Mouse (Mus musculus) heart, postnatal 0 days (tissue): ENCODE measurements around the gene Tigd2. TPM values are rescaled to one million over a fixed set of nuclear protein-coding genes. Genes with fewer than 3 reads are reported as not detected.

Experiments used
- ATAC-seq: fragments of 200-750 bp; cut with Nextera tagmentation; 2 replicates; pipeline ENCODE4 v1.8.0; 2017; ENCODE audit warnings: low read depth, moderate number of reproducible peaks, moderate library complexity; ENCODE audit not compliant: insufficient read depth
- DNase-seq: peaks from one replicate; pipeline ENCODE4 v3.0.0-alpha.2; 2016; ENCODE audit warnings: low spot score
- H3K27ac ChIP-seq: fragments of 300-500 bp; sonication (generic); 2 replicates; pipeline ENCODE4 v1.5.1; 2014; ENCODE audit warnings: low read depth, mild to moderate bottlenecking
- H3K27me3 ChIP-seq: fragments of 300-500 bp; sonication (generic); 2 replicates; pipeline ENCODE4 v1.6.1; 2014; ENCODE audit warnings: low read length, mixed read lengths; ENCODE audit not compliant: control insufficient read depth, insufficient read depth
- H3K36me3 ChIP-seq: fragments of 300-500 bp; sonication (generic); replicated peaks from 2 replicates; pipeline ENCODE4 v1.6.1; 2014; ENCODE audit warnings: low read length, mixed read lengths; ENCODE audit not compliant: control insufficient read depth, insufficient read depth
- H3K4me1 ChIP-seq: fragments of 300-500 bp; sonication (generic); 2 replicates; pipeline ENCODE4 v1.6.1; 2014; ENCODE audit warnings: antibody characterized with exemption; ENCODE audit not compliant: control insufficient read depth, insufficient read depth
- H3K4me2 ChIP-seq: fragments of 300-500 bp; sonication (generic); 2 replicates; pipeline ENCODE4 v1.6.1; 2014; ENCODE audit warnings: low read depth, mild to moderate bottlenecking, low read length, moderate library complexity
- H3K4me3 ChIP-seq: fragments of 300-500 bp; sonication (generic); 2 replicates; pipeline ENCODE4 v1.5.1; 2014; ENCODE audit warnings: low read depth, low read length
- H3K9ac ChIP-seq: fragments of 300-500 bp; sonication (generic); replicated peaks from 2 replicates; pipeline ENCODE4 v1.6.1; 2014; ENCODE audit warnings: low read depth, low read length, mixed read lengths
- H3K9me3 ChIP-seq: fragments of 300-500 bp; sonication (generic); replicated peaks from 2 replicates; pipeline ENCODE4 v1.6.1; 2016; ENCODE audit warnings: low read length; ENCODE audit not compliant: control insufficient read depth
- CTCF ChIP-seq: IDR thresholded peaks from 2 replicates; pipeline ENCODE4 v1.5.1; 2016; ENCODE audit warnings: antibody characterized with exemption, control low read depth, low read depth
- EP300 ChIP-seq: IDR thresholded peaks from 2 replicates; pipeline ENCODE4 v1.6.1; 2016; ENCODE audit warnings: antibody characterized with exemption, low read depth
- WGBS: fragments of 180-500 bp; shearing (Covaris S2); extraction: QIAGEN DNeasy Blood & Tissue Kit; methylation state at CpG from one replicate; pipeline ENCODE4 v1.1.7; 2014; 5-methylcytosine and 5-hydroxymethylcytosine counted together
- polyA plus RNA-seq: library from polyadenylated mRNA; unstranded; fragments of >200 nt; fragmentation: Nextera tagmentation; extraction: Ambion mirVana; gene quantifications from 2 replicates; pipeline ENCODE4 v1.2.1, GENCODE M21; 2015
- total RNA-seq: library from RNA; depleted of rRNA; stranded (reverse); fragments of >200 nt; gene quantifications from 2 replicates; pipeline ENCODE4 v1.2.3, GENCODE M21; 2014; ENCODE audit warnings: low replicate concordance; rRNA removed

Gene Tigd2
- total and polyA plus RNA-seq, 2 experiments from 2014 or later, result 11.7 to 12.4 TPM

- TF ChIP-seq CTCF, result no peak
- TF ChIP-seq EP300, result no peak
- H3K36me3 ChIP-seq, result no peaks in the 10 kb centered on the region
- H3K27ac ChIP-seq, result no peak overlapping the region
- no peak overlapping the region for H3K4me2 ChIP-seq
- no peak overlapping the region for H3K9ac ChIP-seq
- ATAC-seq (no peak), DNase-seq (no peak)
- 0 out of 2 replicates have a peak, but pooled peaks cover 6% of the 10 kb centered on the region for H3K4me1 ChIP-seq
- WGBS, result 55% methylated on average over 1 of the region's 1 CpGs
- H3K27me3 ChIP-seq, result no peaks in the 10 kb centered on the region
- no peak overlapping the region for H3K4me3 ChIP-seq
- no peaks in the 10 kb centered on the region for H3K9me3 ChIP-seq
These were observed 47.2 kb downstream of the Tigd2 start for GRCm38 (mm10) chr6:59255909-59256308.

Other genes with a start within 250 kb of the Tigd2 start
- gene Fam13a, start 184.3 kb upstream of the Tigd2 start, total RNA-seq, result 3.3 and 12.4 TPM in 2 replicates
- 9.5 and 10.7 TPM in 2 replicates for gene Fam13a, start 184.3 kb upstream of the Tigd2 start, polyA plus RNA-seq
- gene Gprin3, start 217.4 kb downstream of the Tigd2 start, total RNA-seq, result 2.0 and 2.9 TPM in 2 replicates
- 1.9 and 2.0 TPM in 2 replicates for gene Gprin3, start 217.4 kb downstream of the Tigd2 start, polyA plus RNA-seq